Mouse (Mus musculus): ENCODE results near the gene Sema3g. TPM values are rescaled to one million over a fixed set of nuclear protein-coding genes. Genes with fewer than 3 reads are reported as not detected.

Gene Sema3g
- polyA plus RNA-seq, 1 experiment from 2014 or later: 3.0 TPM

- no peak for DNase-seq (ENCODE audit: low read depth, low spot score)
- in situ Hi-C loops (cut with MboI; ENCODE audit: low pct_unique_long_range_greater_than_20kb): no loop called here
- ChIA-PET CTCF (interaction anchor here (1.2 kb wide), 1 partner anchor 14 kb away, joined by 6 read pairs; the partner anchor contains the start of gene Stab1), POLR2A (interaction anchor here (0.9 to 2.0 kb wide), 2 partner anchors 14 to 177 kb away, joined by 3 to 8 read pairs; no protein-coding TSS in a partner anchor)
- no peaks in the 10 kb centered on the region for H3K27me3 ChIP-seq
- no peak for ATAC-seq
- no peak for TF ChIP-seq CTCF (IDR thresholded peaks at IDR 0.05)
Measured at GRCm38 (mm10) chr14:31181512-31181911, 36.1 kb upstream of the Sema3g start.

- in situ Hi-C loops (cut with MboI; ENCODE audit: low pct_unique_long_range_greater_than_20kb): no loop called here
- no peaks in the 10 kb centered on the region for H3K27me3 ChIP-seq
- no peak for TF ChIP-seq CTCF (IDR thresholded peaks at IDR 0.05)
- DNase-seq (ENCODE audit: low read depth, low spot score): no peak
- CTCF ChIA-PET: no interaction called here
- no peak for ATAC-seq
- POLR2A ChIA-PET: interaction anchor here (0.6 to 2.0 kb wide), 2 partner anchors 16 to 62 kb away, joined by 3 to 8 read pairs; no protein-coding TSS in a partner anchor
Measured at GRCm38 (mm10) chr14:31182786-31183290, 34.8 kb upstream of the Sema3g start.

GRCm38 (mm10) chr14:31183541-31183940 lies 34.1 kb upstream of the Sema3g start:
- ChIA-PET POLR2A (interaction anchor here (2.0 kb wide), 1 partner anchor 17 kb away, joined by 8 read pairs; no protein-coding TSS in a partner anchor), CTCF (no interaction called here)
- ATAC-seq: no peak
- no peak for DNase-seq (ENCODE audit: low read depth, low spot score)
- in situ Hi-C loops (cut with MboI; ENCODE audit: low pct_unique_long_range_greater_than_20kb): no loop called here
- no peak for TF ChIP-seq CTCF (IDR thresholded peaks at IDR 0.05)
- H3K27me3 ChIP-seq: no peaks in the 10 kb centered on the region

GRCm38 (mm10) chr14:31184195-31184594 lies 33.5 kb upstream of the Sema3g start:
- ATAC-seq: no peak
- in situ Hi-C loops (cut with MboI; ENCODE audit: low pct_unique_long_range_greater_than_20kb): no loop called here
- ChIA-PET CTCF (interaction anchor here (1.7 kb wide), 1 partner anchor 12 kb away, joined by 6 read pairs; no protein-coding TSS in a partner anchor), POLR2A (interaction anchor here (1.3 kb wide), 1 partner anchor 9 kb away, joined by 4 read pairs; no protein-coding TSS in a partner anchor)
- TF ChIP-seq CTCF (IDR thresholded peaks at IDR 0.05): no peak
- no peaks in the 10 kb centered on the region for H3K27me3 ChIP-seq
- DNase-seq (ENCODE audit: low read depth, low spot score): no peak

GRCm38 (mm10) chr14:31186656-31187055 lies 31.0 kb upstream of the Sema3g start:
- in situ Hi-C loops (cut with MboI; ENCODE audit: low pct_unique_long_range_greater_than_20kb): loop anchor here (5.0 kb wide), 1 partner anchor 54 kb away; the partner anchor contains the start of gene Nt5dc2
- CTCF ChIA-PET: interaction anchor here (1.7 kb wide), 1 partner anchor 19 kb away, joined by 3 read pairs; no protein-coding TSS in a partner anchor
- no peak for TF ChIP-seq CTCF (IDR thresholded peaks at IDR 0.05)
- ATAC-seq (no peak), DNase-seq (ENCODE audit: low read depth, low spot score) (no peak)
- H3K27me3 ChIP-seq: no peaks in the 10 kb centered on the region
- POLR2A ChIA-PET: no interaction called here

GRCm38 (mm10) chr14:31188771-31189181 lies 28.9 kb upstream of the Sema3g start:
- CTCF ChIA-PET: interaction anchor here (1.1 to 2.4 kb wide), 3 partner anchors 10 to 60 kb away, joined by 3 to 7 read pairs (median 4); partner anchors contain the start of gene Smim4
- DNase-seq (ENCODE audit: low read depth, low spot score) (peak; percentile 83), ATAC-seq (peak; percentile 91)
- in situ Hi-C loops (cut with MboI; ENCODE audit: low pct_unique_long_range_greater_than_20kb): loop anchor here (5.0 kb wide), 1 partner anchor 56 kb away; the partner anchor contains the start of gene Nt5dc2
- no peaks in the 10 kb centered on the region for H3K27me3 ChIP-seq
- TF ChIP-seq CTCF (IDR thresholded peaks at IDR 0.05): no peak
- POLR2A ChIA-PET: no interaction called here

- CTCF ChIA-PET: interaction anchor here (1.1 to 2.4 kb wide), 2 partner anchors 9 to 60 kb away, joined by 3 to 7 read pairs; partner anchors contain the start of gene Smim4
- ATAC-seq: no peak
- in situ Hi-C loops (cut with MboI; ENCODE audit: low pct_unique_long_range_greater_than_20kb): loop anchor here (5.0 kb wide), 1 partner anchor 57 kb away; the partner anchor contains the start of gene Nt5dc2
- POLR2A ChIA-PET: interaction anchor here (1.2 kb wide), 1 partner anchor 61 kb away, joined by 3 read pairs; the partner anchor contains the start of gene Smim4
- no peak for DNase-seq (ENCODE audit: low read depth, low spot score)
- no peaks in the 10 kb centered on the region for H3K27me3 ChIP-seq
- TF ChIP-seq CTCF (IDR thresholded peaks at IDR 0.05): no peak
Measured at GRCm38 (mm10) chr14:31189348-31189747, 28.3 kb upstream of the Sema3g start.

- no peaks in the 10 kb centered on the region for H3K27me3 ChIP-seq
- no peak for TF ChIP-seq CTCF (IDR thresholded peaks at IDR 0.05)
- no peak for DNase-seq (ENCODE audit: low read depth, low spot score)
- in situ Hi-C loops (cut with MboI; ENCODE audit: low pct_unique_long_range_greater_than_20kb): no loop called here
- ChIA-PET POLR2A (interaction anchor here (0.6 kb wide), 1 partner anchor 11 kb away, joined by 4 read pairs; no protein-coding TSS in a partner anchor), CTCF (no interaction called here)
- ATAC-seq: no peak
Measured at GRCm38 (mm10) chr14:31191936-31192335, 25.7 kb upstream of the Sema3g start.

- TF ChIP-seq CTCF (IDR thresholded peaks at IDR 0.05): no peak
- ChIA-PET POLR2A (interaction anchor here (1.0 to 1.6 kb wide), 3 partner anchors 9 to 77 kb away, joined by 3 to 6 read pairs (median 4); no protein-coding TSS in a partner anchor), CTCF (interaction anchor here (0.7 kb wide), 1 partner anchor 10 kb away, joined by 4 read pairs; no protein-coding TSS in a partner anchor)
- no peaks in the 10 kb centered on the region for H3K27me3 ChIP-seq
- DNase-seq (ENCODE audit: low read depth, low spot score): no peak
- ATAC-seq: no peak
- in situ Hi-C loops (cut with MboI; ENCODE audit: low pct_unique_long_range_greater_than_20kb): no loop called here
Measured at GRCm38 (mm10) chr14:31193791-31194190, 23.9 kb upstream of the Sema3g start.

- TF ChIP-seq CTCF (IDR thresholded peaks at IDR 0.05): no peak
- ATAC-seq: no peak
- ChIA-PET POLR2A (interaction anchor here (1.0 to 1.6 kb wide), 3 partner anchors 11 to 77 kb away, joined by 3 to 6 read pairs (median 3); no protein-coding TSS in a partner anchor), CTCF (interaction anchor here (0.7 to 0.8 kb wide), 2 partner anchors 9 to 147 kb away, joined by 4 read pairs; no protein-coding TSS in a partner anchor)
- H3K27me3 ChIP-seq: no peaks in the 10 kb centered on the region
- in situ Hi-C loops (cut with MboI; ENCODE audit: low pct_unique_long_range_greater_than_20kb): no loop called here
- no peak for DNase-seq (ENCODE audit: low read depth, low spot score)
Measured at GRCm38 (mm10) chr14:31194441-31194840, 23.2 kb upstream of the Sema3g start.

Data from Patski (cell line).